Mouse (Mus musculus): ENCODE results near the gene Gm12169. TPM values are rescaled to one million over a fixed set of nuclear protein-coding genes. Genes with fewer than 3 reads are reported as not detected.
"Not testable (repeated sequence)": the region's sequence is repeated elsewhere in the genome, so short reads cannot be mapped to it uniquely, and the experiment has no call there.

The Gm12169 gene
- not detected for total RNA-seq (2021)
- long read RNA-seq, experiment 1, result 0 reads
- long read RNA-seq, experiment 2, result 0 reads

DNA sequence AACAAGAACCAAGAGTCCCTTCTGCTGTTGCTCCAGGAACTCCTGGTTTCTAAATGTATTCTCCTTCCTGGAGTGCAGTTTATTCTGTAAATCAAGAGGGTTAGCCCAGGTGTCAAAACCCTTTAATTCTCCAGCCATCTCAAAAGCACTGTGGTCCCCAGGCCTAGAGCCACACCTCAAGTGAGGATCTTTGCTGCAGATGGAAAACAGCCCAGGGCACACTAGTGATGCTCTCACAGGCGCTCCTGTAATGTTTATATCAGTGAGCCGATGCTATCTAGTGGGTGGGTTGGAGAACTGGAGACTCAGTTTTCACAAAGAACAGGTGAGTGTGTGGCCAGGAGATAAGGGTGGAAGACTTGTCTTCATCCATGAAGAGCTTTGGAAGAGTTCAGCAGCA, at the start of gene Gm12169:
TSS of gene Gm12169 (plus strand) at position 301 of the 400 bp plus-strand sequence.
- no peak for DNase-seq
- intact Hi-C loops (cut with DNase I; ENCODE audit: low total_unique reads), result no loop called here

DNA sequence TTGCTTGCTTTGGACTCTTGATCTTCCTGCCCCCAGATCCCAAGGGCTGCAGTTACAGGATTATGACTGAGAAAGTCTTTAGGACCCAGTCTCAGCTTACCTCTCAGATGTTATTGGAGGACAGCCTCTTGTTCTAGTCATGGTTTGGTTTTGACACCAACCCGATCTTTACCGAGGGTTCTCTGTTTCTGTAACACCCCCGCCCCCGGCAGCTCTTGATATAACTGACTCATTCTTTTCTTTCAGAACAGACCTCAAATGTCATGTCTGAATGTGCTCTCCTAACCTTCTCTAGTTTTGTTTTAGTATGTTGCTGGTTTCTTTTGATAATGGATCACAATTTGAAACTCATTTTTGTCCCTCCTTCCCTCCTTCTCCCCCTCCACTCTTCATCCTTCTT, 49.8 kb upstream of the Gm12169 start:
- intact Hi-C loops (cut with DNase I; ENCODE audit: low total_unique reads), result no loop called here
- no peak for DNase-seq

DNA sequence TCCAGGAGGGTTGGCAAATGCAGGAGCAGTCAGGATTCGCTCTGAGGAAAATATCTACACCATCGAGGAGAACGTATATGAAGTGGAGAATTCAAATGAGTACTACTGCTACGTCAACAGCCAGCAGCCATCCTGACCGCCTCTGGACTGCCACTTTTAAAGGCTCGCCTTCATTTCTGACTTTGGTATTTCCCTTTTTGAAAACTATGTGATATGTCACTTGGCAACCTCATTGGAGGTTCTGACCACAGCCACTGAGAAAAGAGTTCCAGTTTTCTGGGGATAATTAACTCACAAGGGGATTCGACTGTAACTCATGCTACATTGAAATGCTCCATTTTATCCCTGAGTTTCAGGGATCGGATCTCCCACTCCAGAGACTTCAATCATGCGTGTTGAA, 44.7 kb upstream of the Gm12169 start:
- intact Hi-C loops (cut with DNase I; ENCODE audit: low total_unique reads), result no loop called here
- DNase-seq, result no peak

DNA sequence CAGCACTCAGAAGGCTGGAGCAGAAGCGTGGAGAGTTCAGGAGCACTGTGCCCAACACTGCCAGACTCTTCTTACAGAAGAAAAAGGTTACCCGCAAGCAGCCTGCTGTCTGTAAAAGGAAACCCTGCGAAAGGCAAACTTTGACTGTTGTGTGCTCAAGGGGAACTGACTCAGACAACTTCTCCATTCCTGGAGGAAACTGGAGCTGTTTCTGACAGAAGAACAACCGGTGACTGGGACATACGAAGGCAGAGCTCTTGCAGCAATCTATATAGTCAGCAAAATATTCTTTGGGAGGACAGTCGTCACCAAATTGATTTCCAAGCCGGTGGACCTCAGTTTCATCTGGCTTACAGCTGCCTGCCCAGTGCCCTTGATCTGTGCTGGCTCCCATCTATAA, 43.5 kb upstream of the Gm12169 start:
- DNase-seq, result no peak
- intact Hi-C loops (cut with DNase I; ENCODE audit: low total_unique reads), result no loop called here

DNA sequence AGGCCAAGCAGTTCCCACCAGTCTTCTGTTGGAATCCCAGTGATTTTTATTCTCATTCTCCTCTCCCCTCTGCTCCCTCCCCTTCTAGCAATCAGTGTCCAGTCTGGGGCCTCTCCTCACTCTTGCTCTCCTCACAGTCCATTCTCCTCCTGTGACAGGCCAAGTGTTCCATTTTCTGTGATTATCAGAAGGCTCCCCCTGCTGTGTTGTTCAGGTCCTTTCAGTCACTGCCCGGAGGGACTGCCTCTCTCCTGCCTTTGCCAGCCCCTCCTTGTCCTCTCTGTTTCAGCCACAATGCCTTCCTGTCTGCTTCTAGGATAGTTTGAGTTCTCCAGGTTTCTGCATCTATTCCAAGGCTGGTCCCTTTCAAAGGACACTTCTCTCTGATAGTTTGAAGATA, 35.8 kb upstream of the Gm12169 start:
- DNase-seq, result no peak
- intact Hi-C loops (cut with DNase I; ENCODE audit: low total_unique reads), result no loop called here

DNA sequence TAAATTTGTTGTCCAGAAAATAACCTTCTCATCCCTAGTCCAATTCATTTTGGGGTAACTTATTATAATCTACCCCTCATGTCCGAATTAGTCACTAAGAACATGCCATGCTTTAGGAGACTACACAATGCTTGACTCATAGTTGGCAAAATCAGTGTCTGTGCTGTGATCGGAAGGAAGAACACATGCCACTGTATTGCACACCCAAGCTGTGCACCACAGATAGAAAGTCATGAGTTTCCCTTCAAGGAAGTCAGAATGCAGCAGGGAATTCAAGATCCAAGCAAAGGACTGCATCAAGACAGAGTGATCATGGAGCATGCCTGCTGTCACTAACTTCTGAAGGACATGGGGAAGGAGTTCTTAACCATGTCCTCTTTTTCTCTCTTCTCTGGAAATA, 35.4 kb upstream of the Gm12169 start:
- DNase-seq, result no peak
- intact Hi-C loops (cut with DNase I; ENCODE audit: low total_unique reads), result no loop called here

DNA sequence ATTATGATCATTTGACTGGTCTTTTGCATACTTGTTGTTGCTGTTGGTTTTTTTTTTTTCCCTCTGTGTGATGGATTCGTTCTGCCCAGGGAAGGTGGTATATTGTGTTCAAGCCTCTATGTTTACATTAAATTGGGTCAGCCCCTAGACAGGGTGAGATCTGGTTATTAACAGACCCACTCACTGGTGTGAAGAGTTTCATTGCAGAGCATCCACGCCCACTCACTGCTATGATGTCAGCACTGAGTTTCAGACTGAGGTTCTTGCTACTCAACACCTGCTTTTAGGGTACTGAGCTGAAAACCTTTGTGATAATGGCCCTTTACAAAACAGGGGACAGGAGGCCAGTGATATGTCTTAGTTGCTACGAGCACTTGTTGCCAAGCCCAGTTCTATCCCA, 16.9 kb upstream of the Gm12169 start:
- intact Hi-C loops (cut with DNase I; ENCODE audit: low total_unique reads), result no loop called here
- no peak for DNase-seq

DNA sequence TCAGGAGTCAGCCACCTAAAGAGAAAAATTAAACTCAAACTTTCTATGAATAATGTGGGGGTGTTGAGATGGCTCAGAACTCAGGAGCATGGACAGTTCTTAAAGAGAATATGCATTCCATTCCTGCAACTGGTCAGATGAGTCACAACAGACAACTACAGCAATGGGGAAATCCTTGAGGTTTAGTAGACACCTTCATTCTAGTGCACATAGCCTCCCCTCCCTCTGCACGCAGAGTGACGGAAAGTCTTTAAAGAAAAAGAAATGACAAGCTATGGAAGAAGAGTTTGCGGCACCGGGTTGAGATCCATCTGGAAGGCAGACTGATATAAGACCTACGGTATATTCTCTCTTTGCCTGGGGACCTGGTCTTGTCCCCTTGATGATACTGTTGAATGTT, 14.1 kb upstream of the Gm12169 start:
- DNase-seq, result no peak
- intact Hi-C loops (cut with DNase I; ENCODE audit: low total_unique reads), result no loop called here

DNA sequence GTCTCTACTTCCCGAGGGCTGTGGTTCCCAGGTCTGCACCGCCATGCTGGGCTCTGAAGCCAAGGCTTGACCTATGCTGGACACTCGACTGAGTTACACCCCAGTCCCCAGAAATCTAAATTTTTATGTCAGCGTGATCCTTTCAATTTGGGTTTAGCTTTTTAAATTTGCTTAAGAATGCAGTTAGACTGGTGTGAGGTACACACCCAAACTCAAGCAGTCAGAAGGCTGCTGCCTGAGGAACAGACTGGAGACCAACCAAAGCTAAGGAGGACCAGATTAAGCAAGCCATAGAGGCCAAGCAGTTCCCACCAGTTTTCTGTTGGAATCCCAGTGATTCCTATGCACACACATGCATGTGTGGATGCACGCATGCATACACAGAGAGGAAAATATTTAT, 2.7 kb upstream of the Gm12169 start:
- DNase-seq; intact Hi-C loops (cut with DNase I; ENCODE audit: low total_unique reads): not testable (repeated sequence)

DNA sequence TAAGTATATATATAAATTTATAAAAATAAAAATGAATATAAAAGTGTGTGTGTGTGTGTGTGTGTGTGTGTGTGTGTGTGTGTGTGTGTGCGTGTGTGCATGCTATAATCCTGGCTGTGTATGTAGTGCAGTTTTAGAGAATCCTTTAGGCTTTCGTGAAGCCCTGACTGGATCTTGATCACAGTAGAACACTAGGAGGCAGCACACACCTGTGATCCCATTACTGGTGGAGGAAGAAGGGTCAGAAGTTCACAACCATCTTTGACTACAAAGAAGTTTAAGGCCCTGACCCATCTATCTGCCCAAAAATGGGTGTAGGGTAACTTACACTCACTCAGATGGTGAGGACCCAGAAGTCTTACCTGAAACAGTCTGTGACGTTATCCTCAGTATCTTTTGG, 1.3 kb upstream of the Gm12169 start:
- DNase-seq, result no peak
- intact Hi-C loops (cut with DNase I; ENCODE audit: low total_unique reads), result no loop called here

DNA sequence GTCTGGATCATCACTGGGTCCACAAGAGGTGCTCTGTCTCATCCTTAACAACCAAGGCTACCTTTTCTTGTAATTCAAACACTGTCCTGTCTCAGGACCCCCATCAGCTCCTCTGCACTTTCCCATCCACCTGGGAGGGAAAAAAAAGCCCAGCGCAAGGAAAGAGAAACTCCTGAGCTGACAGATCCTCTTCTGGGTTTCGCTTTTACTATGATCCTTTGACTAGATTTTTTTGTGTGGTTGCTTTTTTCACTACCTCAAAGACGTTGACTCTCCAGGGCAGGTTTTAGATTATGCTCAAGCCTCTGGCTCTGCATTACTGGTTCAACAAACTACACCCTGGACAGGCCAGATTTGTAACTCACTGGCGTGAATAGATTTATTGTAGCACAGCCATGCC, 6.1 kb downstream of the Gm12169 start:
- no peak for DNase-seq

DNA sequence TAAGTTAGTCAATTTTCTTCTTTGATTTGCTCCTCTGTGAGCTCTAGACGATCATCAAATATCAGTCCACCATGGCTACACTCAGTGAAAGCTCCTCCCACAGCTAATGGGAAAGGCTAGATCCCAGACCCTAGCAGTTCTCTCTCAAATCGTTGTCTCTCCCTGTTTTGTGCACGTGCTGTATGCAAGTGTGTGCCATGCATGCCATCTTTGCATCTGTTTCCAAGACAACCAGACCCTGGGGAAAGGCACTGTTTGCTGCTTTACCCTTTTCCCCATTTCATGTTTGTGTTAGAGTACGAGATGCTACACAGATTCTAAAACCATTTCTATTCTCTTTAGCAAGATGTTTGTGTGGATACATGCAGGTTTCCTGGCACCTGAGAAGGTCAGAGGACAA, 13.0 kb downstream of the Gm12169 start:
- no peak for DNase-seq
- intact Hi-C loops (cut with DNase I; ENCODE audit: low total_unique reads), result no loop called here

More for the DNA sequence above, 6.1 kb downstream of the Gm12169 start:
- intact Hi-C loops (cut with DNase I; ENCODE audit: low total_unique reads), result no loop called here

DNA sequence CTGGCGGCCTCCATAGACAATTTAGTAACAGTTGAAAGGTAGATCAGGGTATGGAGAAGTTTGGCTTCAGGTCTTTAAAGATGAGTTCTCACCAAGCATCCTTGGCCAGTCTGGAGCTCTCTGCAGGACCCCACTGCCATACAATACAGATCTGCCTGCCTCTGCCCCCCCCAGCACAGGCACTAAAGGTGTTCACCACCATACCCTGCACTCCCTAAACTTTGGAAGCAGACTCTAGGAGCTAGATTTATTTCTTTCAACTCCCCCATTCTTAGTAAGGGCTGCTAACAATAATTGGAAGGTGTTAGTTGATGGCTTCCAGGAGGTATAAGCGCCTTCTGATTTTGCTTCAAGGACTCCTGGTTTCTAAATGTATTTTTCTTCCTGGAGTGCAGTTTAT, 19.5 kb downstream of the Gm12169 start:
- intact Hi-C loops (cut with DNase I; ENCODE audit: low total_unique reads), result no loop called here
- no peak for DNase-seq

DNA sequence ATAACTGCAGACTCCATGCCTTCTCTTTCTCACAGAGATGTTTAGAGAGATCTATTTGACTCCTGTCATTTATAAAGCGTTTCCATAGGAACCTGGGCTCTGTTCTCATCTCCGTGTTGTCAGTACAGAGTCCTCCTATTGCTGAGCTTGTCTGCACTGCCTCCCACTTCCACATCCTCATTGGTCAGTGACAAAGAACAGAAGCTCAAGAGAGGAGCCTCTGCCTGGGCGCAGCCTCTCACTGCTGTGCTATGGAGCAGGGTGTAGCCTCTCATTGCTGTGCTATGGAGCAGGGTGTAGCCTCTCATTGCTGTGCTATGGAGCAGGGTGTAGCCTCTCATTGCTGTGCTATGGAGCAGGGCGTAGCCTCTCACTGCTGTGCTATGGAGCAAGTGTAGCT, 25.7 kb downstream of the Gm12169 start:
- no peak for DNase-seq
- intact Hi-C loops (cut with DNase I; ENCODE audit: low total_unique reads), result no loop called here

DNA sequence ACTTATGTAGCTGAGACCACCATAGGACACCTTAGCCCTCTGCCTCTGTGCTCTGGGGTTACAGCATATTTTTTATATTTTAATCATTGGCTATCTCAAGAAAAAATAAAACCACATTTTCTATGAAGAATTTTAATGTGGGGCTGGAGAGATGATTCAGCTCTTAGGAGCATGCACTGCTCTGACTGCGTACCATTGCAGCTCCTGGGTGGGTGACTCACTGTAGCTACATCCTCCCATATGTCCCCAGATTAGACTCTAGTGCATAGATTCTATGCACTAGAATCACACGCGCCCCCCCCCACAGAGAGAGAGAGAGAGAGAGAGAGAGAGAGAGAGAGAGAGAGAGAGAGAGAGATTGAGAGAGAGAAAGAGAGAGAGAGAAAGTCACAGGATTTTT, 28.7 kb downstream of the Gm12169 start:
- intact Hi-C loops (cut with DNase I; ENCODE audit: low total_unique reads), result no loop called here
- DNase-seq, result no peak

DNA sequence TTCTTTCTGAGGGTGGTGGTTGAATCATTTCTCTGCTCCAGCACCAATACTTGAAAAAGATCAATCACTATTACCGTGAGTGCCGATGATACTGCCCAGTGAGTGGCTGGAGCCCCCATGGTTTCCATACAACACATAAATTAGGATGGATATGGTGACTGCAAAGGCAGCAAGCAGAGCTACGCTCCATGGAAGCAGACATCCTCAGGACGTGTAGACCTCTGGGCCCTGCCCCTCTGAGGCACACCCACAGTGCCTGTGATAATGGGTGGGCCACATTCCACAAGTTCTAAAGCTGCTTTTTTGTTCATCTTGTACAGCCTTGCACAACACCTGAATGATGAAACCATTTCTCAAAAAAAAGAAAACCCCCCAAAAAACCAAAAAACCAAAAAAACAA, 37.1 kb downstream of the Gm12169 start:
- DNase-seq, result no peak
- intact Hi-C loops (cut with DNase I; ENCODE audit: low total_unique reads), result no loop called here

DNA sequence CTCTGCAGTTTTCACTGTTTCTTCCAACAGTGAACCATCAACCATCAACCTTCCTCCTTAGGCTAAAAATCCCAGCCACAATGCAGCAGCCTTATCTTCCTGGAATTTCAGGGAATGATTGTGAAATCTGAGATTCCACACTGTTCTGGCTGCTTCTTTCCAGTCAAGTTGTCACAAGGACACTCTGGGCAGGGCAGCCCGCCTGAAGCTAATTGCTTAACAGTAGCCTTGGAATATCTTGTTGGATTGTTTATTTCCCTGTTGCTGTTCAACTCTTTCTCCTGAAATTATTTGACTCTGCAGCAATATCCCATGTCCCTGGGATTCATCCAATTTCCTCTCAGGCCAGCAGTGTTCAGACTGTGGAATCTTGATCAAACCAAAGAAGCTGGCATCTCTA, 40.7 kb downstream of the Gm12169 start:
- no peak for DNase-seq
- intact Hi-C loops (cut with DNase I; ENCODE audit: low total_unique reads), result no loop called here

DNA sequence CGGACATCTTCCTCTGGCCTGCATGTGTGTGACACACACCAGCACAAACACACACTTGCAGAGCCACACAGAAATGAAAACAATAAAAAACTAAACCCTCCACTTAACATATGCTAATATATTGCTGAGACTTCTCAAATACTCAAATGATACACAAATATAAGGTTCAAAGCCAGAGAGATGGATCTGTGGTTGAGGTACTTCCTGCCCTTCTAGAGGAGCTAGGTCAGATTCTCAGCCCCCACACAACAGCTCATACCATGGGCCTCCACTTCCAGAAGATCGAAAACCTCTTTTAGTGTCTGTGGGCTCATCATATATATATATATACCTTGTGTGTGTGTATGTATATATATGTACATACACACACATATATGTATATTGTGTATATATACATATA, 42.0 kb downstream of the Gm12169 start:
- DNase-seq, result no peak
- intact Hi-C loops (cut with DNase I; ENCODE audit: low total_unique reads), result no loop called here

DNA sequence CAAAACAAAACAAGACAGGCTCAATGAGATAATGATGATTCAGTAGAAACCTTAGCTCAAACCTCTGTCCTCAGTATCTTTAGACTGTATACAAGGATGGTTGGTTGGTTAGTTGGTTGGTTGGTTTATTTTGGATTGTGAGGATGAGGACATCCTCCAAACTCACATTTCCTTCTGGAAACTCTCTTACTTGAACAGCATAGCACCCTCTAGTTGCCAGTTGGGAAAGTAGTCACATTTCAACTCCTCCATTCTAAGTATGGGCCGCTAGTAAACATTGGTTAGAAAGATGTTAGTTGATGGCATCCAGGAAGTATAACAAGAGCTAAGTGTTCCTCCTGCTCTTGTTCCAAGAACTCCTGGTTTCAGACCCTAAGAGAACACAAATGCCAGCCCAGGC, 45.1 kb downstream of the Gm12169 start:
- no peak for DNase-seq
- intact Hi-C loops (cut with DNase I; ENCODE audit: low total_unique reads), result no loop called here

DNA sequence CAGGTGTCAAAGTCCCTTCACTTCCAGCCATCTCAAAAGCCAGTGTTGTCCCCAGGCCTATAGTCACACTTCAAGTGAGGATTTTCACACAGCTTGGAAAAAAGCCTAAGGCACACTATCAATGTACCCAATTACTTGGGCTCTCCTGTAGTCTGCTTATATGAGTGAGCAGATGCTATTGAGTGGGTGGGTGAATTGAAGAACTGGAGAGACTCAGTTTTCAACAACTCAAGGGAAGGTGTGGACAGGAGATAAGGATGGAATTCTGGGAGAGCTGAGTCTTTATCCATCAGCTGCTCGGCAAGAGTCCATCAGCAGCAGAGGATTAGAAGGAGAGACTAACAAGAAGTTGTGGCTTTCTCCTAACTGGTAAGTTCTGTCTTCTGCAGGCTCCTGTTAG, 47.3 kb downstream of the Gm12169 start, which contains the start of gene BC053393:
TSS of gene BC053393 (plus strand) at position 210 of the 400 bp plus-strand sequence.
- intact Hi-C loops (cut with DNase I; ENCODE audit: low total_unique reads), result no loop called here
- no peak for DNase-seq

DNA sequence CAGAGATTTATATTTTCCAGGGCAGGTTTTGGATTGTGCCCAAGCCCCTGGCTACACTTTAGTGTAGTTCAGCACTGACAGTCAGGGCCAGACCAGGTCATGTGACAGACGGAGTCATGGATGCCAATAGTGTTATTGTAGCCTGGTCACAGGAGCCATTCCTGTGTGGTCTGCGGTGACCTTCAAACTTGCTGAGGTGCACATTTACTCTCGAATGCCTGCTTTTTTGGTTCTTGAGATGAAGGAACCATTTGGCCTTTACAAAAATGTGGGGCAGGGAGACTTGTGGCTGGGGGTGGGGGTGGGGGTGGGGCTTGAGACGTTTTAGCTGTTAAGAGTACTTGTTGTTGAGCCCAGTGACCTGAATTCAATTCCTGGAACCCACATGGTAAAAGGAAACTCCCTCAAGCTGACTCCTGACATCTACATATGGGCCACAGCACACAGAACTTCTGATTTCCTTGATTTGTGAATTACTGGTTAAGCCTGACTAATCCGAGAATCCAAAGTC, 54.8 kb downstream of the Gm12169 start:
- intact Hi-C loops (cut with DNase I; ENCODE audit: low total_unique reads), result no loop called here
- peak; percentile 7 for DNase-seq

DNA sequence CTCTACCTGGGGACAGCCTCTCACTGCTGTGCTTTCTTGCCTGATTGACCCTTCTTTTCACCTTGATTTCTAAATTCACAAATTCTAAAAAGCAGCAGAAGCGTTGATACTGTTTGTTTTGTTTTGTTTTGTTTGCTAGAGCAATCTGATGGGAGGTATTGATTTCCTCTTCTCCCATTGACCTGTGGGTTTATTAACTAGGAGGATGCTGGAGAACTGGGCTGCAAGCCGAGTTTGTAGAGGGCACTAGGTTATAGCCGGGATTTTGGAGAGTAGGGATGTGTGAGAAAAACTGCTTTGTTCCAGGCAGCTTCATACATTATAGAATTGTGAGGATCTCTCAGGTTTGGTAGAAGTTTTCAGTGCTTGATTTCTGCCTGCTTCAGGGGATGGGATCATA, 56.4 kb downstream of the Gm12169 start:
- intact Hi-C loops (cut with DNase I; ENCODE audit: low total_unique reads), result no loop called here

More for the DNA sequence above, 56.4 kb downstream of the Gm12169 start:
- DNase-seq, result no peak
